Mouse (Mus musculus): ENCODE results near the gene Krtcap2.
"Not testable (repeated sequence)": the region's sequence is repeated elsewhere in the genome, so short reads cannot be mapped to it uniquely, and the experiment has no call there.

The Krtcap2 gene

DNA sequence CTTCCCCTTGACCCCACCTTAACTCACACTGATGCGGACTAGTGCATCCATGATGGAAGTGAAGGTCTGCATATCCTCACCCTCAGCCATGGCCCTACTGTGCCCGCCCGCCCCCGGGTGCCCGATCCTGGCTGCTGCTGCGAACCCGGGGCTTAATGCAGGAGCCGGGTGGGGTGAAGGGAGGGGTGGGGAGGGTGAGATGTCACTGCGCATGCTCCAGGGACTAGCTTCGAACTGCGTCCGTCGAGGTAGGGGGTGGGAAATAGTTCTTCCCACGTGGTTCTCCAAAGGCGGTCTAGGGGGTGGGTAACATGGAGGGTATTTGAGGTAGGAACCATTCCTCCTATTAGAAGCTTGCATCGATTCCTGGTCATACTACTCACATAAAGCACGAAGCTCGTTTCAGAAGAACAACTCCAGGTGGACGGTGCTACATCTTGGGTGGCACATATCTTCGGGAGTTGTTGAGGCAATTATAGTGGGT lies at the start of gene Krtcap2:
TSS of gene Krtcap2 (plus strand) at position 279 of the 484 bp plus-strand sequence.
- peak; percentile 49 for DNase-seq

DNA sequence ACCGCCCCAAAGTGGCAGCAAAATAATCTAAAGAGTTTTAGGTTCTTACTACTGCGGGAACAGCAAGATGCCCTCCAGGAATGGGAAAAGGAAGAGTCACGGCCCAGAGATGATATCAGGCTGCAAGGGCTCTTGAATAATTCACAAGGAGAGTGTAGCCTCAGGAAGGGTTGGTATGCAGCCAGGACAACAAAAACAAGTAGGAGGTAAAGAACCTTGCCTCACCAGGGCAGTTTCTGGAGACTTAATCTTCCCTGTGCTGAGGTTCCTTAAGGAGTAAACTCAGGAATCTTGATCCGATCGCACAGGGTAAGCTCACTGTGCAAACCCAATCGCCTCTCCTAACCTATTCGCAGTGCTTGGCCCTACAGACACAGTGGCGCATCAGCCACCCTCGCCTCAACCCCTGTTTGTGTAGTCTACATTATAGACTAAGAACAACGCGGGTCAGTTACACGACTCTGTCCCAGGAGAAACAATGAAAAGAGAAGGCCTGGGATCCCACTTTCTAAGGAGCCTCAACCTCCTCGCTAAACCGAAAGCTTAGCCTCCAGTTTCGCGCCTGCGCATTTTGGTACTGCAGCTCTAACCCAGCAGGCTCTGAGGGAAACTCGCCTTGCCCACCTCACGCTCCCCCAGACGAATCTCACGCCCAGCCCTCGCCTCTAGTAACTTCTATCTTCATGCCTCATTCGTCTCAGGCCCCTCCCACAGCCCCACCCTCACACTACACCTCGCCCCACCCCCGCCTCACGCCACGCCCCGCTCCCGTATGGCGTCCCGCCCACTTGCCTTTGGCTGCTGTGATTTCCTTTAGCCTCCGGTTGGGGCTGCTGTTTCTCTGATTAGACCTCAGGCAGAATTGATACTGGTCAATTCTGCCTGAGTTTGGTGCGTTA lies 49.5 kb upstream of the Krtcap2 start:
- peak; percentile 97 for DNase-seq

DNA sequence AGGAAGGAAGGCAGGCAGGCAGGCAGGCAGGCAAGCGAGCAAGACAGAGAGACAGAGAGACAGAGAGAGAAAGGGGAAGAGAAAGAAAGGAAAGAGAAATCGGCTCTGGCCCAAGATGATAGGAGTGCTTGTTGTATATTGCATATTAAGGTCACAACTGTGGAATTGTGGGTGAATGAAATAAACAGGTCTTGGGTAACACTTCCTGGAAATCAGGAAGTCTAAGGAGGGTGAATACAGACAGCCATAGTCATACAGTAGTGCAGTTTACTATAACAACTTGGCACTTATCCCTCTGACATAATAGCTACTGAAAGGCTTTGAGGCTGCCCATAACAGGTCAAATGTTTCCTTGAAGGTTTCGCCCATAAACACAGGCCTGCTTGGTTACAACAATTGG lies 45.9 kb upstream of the Krtcap2 start:
- DNase-seq: no peak

DNA sequence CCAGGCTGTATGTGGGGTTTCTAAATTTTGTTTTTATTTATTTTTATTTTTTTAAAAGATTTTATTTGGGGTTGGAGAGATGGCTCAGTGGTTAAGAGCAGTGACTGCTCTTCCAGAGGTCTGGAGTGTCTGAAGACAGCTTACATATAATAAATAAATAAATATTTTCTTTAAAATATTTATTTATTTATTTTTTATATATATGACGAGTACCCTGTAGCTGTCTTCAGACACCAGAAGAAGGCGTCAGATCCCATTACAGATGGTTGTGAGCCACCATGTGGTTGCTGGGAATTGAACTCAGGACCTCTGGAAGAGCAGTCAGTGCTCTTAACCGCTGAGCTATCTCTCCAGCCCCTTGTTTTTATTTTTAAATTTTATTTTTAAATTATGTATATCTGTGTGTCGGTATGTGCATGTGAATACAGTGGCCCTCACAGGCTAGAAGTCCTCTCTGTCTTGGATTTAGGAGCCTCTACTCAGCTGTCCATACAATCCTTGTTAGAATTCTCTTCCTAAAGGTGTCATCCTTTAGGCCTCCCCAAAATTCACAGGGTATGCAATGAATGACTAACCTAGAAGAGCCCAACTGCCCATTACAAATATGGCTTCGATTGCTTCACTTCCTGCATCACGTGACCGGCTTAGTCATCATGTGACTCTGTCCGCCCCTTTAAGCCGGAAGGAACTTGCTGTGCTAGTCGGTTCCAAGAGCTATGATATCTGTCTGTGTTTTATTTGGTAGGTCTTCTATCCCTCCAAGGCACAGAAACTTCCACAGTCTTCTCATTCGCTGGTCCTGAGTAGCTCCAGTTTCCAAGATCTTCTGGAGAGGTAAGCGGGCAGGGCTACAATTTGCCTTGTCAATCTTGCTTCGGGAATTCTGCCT lies 43.3 kb upstream of the Krtcap2 start, which contains the start of gene Gba:
TSS of gene Gba (plus strand) at position 676 of the 889 bp plus-strand sequence.
- DNase-seq: peak; percentile 89

DNA sequence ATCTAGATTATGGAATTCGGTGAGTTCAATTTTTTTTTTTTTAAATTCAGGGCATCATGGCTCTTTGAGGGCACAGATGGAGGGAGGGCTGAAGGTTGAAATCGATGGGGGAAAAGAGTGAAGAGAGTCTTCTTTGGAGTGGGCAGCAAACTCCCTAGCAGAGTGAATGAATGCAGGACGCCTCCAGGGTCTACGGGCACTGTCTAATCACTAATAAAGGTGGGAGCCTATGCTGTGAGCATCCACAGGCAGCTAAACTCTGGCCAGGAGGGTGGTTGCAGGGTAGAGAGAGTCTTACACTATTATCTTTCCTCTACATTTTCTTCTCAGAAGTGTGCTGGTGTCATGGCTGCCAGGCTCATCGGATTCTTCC lies 42.6 kb upstream of the Krtcap2 start:
- no peak for DNase-seq

DNA sequence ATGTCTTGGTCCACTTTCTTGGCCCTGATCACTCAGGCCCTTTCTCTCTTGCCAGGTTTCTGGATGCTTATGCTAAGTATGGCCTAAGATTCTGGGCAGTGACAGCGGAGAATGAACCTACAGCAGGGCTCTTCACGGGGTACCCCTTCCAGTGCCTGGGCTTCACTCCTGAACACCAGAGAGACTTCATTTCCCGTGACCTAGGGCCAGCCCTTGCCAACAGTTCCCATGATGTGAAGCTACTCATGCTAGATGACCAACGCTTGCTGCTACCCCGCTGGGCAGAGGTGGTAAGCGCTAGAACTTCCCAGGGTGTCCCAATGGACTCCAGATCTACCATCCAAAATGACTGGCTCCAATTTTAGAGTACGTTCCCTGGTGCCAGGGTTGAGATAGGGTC lies 39.7 kb upstream of the Krtcap2 start:
- no peak for DNase-seq

DNA sequence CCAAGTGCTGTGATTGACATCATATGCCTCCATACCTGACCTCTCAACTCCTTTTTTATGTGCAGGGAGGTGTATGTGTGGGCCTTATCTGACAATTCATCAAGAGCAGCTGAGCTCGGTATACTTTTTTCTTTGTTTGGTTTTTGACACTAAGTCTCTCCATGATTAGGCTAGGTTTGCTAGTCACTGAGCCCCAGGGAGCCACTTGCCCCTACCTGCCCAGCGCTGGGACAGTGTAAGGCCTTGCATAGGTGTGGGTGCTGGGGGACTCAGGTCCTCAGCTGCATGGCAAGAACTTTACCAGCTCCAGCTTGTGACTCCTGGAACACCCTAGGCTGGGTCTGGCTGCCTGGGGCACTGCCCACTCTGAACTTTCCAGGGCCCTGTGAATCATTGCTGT lies 39.1 kb upstream of the Krtcap2 start:
- DNase-seq: no peak

DNA sequence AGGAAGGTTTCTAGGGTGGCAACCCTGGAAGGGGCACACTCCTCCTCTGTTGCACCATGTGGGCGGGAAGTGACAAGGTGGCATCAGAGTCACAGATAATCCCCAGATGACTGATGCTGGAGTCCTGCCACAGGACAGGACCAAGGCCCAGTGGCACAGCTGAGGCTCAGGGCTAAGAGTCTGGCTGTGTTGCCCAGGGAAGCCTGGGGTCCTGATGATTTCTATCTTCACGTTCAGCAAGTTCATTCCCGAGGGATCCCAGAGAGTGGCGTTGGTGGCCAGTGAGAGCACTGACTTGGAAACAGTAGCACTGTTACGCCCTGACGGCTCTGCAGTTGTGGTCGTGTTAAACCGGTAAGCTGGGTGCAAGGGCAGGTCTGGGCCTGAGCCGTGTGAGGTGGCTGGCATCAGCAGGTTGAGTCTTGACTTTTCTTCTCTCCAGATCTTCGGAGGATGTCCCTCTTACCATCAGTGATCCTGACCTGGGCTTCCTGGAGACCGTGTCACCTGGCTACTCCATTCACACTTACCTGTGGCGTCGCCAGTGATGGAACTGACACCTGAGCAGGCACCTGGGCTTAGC lies 37.6 kb upstream of the Krtcap2 start:
- no peak for DNase-seq

DNA sequence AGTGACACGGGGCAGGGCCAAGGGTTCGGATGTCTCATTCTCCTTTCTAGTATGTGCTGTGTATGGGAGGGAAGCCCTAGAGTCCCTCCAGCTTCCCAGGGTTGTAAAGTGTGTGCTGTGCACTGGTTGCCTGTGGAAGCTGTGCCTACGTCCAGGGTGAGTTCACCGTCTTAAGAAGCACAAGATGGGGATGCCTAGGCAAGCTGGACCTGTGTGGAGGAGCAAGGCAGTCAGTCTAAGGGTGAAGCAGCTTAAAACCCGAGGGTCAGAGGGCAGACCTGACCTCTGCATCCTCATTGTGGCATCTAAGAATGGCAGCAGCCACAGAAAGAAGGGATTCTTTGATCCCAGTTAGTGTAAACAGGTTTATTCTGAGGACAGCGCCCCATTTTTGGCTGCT lies 37.0 kb upstream of the Krtcap2 start:
- DNase-seq: no peak

DNA sequence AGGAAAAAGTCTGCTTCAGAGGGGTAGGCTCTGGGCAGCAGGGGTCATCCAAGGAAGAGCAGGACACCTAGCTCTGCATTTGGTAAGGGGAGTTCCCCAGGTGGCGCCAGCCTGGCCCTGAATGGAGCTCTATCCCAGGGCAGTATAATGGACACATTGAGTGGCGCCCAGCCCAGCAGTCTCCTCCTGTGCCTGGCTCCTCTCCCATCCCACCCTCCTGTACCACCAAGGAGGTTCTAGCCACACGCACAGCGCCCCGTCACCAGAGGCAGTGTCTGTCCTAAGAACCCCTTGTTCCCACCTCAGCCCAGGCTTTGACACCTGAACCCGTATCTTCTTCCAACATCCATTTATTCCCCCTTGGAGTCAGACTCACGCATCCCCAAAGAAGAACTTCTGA lies 36.0 kb upstream of the Krtcap2 start:
- no peak for DNase-seq

DNA sequence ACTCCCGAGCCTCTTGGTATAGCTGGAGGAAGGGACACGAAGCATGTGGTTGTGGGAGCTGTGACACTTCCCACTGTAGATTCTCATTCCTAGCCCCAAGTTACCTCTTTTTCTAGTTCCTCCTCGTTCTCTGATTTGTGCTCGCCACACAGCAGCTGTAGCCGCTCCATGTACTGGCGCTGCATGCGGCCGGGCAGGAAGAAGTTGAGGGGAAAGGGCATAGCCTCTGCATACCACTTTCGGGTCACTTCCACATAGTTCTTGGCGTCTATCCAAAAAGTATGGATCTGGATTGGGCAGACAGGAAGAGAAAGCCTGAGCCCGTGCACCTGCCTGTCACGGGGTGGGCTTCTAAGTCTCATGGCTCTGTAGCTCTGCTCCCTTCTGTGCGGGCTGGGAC lies 35.6 kb upstream of the Krtcap2 start:
- peak; percentile 66 for DNase-seq

DNA sequence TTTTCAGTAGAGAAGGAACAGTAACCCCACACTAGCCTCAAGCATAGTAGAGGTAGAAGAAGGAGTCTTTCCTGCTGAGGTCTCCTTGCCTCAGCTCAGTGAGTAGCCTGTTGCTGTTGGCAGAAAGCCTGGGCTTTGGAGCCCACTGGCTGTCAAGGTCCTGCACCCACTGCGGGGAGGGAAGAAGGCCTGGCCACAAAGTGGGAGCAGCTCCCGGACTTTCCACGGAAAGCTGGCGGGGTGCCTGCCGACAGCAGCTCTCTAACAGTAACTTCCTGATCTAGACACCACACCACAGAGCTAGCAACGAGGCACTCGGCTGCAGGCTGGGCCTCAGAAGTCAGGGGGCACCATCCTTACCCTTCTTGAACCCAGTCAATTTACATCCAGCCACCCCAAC lies 35.0 kb upstream of the Krtcap2 start:
- peak; percentile 87 for DNase-seq

DNA sequence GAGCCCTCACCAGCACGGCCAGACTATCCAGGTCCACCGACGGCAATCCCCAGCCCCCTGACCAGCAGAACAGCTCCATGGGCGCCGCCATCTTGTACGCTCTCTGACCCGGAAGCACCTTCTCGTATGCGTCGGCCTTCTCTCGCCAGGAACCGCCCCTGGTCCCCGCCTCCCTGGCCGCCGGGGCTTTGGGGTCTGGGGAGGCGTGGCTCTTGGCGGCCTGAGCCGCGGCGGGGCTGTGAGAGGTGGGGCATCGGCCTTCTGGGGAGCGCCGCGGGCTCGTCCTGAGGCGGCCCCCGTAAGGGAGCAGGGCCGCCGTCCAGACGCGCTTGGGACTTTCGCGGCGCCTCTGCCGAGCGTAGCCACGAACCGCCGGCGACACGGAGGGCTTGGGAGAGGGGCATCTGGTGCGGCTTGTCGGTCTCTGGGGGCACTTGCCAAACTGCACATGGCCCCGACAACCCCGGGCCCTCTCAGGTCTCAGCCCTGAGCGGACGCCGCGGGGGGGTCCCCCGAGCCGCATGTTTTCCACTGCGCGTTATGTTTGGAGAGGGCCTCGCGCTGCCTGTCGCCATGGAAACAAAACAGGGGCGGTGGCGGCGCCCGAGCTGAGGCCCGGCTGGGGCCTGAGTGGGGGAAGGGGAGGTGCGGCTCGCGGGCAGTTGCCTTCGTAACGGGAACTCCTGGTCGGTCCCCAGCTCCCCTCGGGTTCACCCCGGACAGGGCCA lies 31.8 kb upstream of the Krtcap2 start:
- DNase-seq: peak; percentile 96

DNA sequence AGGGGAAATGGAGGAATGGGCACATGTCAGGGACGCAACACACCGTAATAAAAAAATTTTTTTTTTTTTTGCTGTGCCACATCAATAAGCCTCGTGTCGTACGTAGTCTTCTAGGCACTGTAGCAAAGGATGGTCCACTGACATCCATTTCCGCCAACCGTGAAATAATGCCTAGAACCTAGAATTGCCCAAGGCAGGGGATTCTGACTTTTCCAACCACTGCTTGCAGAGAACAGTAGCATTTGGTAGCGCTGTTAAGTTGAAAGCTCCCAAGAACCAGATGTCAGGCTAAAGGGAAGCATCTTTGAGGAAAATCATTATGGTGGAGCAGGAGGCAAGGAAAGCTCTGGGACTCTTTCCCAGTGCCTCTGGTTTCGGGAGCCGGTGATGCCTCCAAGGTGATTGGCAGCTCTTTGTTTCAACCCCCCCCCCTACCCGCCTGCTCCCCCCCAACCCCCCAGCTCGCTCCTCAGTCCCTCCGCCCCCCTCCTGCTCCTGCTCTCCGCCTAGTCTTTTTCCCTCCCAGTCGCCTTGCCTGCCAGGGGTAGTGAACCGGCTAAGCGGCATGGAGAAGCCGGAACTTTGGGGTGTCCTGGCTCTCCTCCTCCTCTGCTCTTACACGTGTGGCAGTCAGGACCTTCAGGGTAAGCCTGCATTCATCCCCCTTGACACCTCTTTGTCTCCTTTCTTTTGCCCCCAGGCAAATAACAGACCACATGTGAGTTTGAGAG lies 30.9 kb upstream of the Krtcap2 start, which contains the start of gene Thbs3:
TSS of gene Thbs3 (plus strand) at position 500 of the 731 bp plus-strand sequence.
- peak; percentile 58 for DNase-seq

DNA sequence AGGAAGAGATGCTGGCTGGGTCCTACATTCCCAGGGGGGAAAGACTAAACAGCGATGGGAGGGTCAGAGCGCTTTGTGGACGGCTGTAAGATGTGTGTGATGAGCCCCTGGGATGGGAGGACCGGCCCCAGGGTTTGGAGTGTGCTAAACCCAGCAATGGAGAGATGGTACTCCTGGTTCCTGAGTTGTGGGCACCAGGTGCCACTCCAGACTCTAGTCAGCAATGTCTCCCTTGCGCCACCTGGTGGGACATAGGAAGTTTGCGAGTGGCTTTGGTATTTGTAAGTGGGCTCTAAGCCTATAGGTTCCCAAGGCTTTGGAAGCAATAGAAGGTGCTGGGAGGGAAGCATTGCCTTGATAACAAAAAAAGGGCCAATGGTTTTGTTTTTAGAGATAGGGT lies 29.9 kb upstream of the Krtcap2 start:
- DNase-seq: peak; percentile 92

DNA sequence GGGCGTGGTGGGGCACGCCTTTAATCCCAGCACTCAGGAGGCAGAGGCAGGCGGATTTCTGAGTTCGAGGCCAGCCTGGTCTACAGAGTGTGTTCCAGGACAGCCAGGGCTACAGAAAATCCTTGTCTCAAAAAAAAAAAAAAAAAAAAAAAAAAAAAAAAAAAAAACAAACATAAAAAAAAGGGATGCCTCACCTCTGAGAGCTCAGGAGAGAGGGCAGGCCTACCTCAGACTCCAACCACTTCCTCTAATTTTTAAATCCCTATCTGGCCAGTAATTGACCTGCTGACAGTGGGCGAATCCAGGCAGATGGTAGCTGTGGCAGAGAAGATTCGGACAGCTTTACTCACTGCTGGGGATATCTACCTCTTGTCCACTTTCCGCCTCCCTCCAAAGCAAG lies 29.4 kb upstream of the Krtcap2 start:
- DNase-seq: not testable (repeated sequence)

DNA sequence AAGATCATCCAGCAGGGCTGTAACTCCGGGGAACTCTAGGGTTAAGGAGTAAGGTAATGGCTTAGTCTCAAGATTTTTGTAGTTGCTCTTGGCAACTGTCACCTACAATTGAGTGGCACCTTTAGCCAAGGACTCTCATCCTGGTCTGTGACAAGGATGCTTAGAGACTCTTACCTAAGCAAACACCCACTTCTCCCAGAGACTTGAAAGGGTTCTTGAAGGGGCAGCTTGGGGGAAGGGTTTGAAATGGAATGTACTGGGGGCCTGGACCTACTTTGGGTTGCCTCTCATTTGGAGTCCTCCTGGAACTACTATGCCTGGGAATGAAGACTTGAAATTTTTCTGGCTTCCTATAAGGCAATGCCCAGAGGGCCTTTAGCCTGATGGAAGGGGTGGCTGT lies 27.5 kb upstream of the Krtcap2 start:
- DNase-seq: no peak

DNA sequence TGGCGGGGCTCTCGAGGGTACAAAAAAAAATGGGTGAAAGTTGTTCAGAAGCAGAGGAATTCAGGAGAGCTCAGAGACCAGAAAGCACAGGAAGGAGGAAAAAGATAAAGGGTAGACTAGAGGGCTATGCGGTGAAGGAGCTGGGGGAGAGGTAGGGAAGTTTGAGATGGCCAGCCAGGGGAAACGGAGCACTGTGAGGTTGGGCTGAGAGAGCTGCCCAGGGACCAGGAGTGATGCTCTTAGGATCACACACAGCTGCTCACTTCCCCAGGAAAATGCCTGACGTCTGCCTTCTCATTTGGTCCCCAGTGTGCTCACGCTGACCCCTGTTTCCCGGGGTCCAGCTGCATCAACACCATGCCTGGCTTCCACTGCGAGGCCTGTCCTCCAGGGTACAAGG lies 26.2 kb upstream of the Krtcap2 start:
- DNase-seq: peak; percentile 4

DNA sequence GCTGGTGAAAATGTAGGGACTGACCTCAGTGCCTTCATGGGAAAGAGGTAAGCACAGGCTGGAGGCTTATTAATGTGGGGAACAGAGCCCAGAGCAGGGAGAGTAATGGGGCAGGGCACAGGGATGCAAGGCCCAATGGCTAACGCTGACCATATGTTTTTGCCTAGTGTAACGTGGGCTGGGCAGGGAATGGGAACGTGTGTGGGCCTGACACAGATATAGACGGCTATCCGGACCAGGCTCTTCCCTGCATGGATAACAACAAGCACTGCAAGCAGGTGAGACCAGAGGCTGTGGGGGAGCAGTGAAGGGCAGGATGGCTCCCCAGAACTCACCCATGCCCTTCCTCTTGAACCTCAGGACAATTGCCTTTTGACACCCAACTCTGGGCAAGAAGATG lies 24.6 kb upstream of the Krtcap2 start:
- DNase-seq: no peak

DNA sequence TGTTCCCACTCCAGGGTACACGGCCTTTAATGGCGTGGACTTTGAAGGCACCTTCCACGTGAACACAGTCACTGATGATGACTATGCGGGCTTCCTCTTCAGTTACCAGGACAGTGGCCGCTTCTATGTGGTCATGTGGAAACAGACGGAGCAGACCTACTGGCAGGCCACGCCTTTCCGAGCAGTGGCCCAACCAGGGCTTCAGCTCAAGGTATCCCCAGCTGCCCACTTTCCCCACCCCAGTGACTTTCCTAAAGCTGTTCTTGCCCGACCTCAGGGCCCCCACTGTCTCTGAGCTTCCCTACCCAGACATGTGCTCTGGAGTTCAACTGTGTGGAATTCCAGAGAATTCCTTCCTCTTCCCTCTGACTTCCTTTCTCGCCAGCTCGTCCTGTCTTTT lies 21.0 kb upstream of the Krtcap2 start:
- no peak for DNase-seq

DNA sequence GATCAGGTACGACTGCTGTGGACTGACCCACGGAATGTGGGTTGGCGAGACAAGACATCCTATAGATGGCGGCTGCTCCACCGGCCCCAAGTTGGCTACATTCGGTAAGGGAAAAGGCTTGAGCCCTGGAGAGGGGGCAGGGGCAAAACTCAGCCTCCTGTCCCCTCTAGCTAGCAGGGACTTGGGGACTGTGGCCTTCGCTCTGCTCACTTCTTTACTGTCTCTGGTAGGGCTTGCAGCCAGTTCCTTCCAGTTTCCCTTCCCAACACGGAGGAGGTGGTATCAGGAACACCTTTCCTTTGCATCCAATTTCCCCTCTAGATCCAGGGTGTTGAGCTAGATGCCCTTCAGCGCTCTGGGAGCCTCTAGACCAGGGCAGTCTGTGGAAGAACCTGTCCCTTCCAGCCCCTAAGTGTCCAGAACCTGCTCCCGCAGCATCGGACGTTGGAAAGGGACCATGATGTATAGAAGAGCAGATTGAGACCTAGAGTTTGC lies 20.4 kb upstream of the Krtcap2 start:
- no peak for DNase-seq

DNA sequence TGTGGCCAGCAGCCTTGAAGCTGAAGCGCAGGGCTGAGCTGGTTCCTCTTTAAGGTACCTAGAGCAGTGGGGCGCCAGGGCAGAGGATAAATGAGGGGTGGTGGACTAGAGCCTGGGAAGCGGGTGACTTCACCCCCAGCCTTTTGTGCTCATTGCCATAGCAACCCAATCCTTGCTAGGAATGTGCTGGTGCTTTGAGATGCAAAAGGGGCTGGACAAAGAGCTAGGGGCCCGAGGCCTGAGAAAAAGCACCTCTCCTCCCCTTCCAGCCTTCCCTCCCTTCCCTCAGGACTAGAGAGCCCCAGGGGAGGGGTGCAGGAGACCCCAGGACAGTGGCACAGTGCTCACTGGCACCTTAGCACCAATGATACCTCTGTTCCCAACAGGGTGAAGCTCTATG lies 19.8 kb upstream of the Krtcap2 start:
- no peak for DNase-seq

Measured in kidney, postnatal 10 days (tissue).